ENCODE assay signal across 9 mouse cellular contexts in the genomic region with DNA sequence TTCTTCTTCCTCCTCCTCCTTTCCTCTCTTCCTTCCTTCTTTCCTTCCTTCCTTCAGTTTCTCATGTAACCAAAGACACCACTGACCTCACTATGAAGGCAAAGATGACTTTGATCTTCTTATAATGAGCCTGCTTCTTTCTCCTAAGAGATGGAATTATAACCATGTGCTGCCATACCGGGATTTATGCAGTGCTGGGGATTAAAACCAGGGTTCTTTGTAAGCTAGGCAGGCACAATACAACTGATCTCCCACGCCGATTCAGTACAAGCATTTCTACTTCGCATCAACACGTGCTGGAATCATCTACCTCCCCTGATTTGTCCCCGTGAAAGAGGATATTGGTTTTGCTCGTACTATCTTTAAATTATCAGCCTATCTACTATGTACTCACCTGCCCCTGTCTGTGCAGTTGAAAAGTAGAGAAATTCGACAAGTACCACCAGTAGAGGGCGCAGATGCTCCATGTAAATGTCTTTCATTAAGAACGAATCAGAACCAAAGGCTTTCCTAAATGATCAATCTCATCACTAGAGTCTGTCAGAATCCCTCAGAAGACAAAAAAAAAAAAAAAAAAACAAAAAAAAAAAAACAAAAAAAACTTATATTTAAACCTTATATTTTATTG.
DNase-seq lines count a peak whose midpoint lies in the region; ATAC-seq and TF ChIP-seq lines count a peak whose summit lies in the region.
"Had no signal": no experiment of that assay in that cellular context is flagged by ENCODE, and none has a peak within 500 bp of the region (broad histone marks: within the 10 kb centered on the region; RNA-seq: fewer than 3 reads in every experiment).

No protein-coding gene starts in this region.

- no peak overlapping the region for H3K27ac ChIP-seq in gastrocnemius, adult 2 months
- no peak overlapping the region for H3K27ac ChIP-seq in hindbrain, embryonic 11.5 days (ENCODE audit: low read depth, low read length)

- H3K4me1 ChIP-seq in hindbrain, embryonic 11.5 days (replicated peaks; ENCODE audit: control insufficient read depth, insufficient read depth, low read length), result no peaks in the 10 kb centered on the region

- intact Hi-C loops in gastrocnemius, adult 2 months (cut with DNase I), result loop anchor here (10.0 kb wide), 1 partner anchor 1341 kb away; no protein-coding TSS in a partner anchor
- intact Hi-C loops in gastrocnemius, postnatal 36 days (cut with DNase I), result loop anchor here (10.0 kb wide), 1 partner anchor 1211 kb away; a partner anchor contains a TSS

- DNase-seq in gastrocnemius, adult 2 months, result peak; percentile 40
- DNase-seq in gastrocnemius, postnatal 36 days, result no peak
- DNase-seq in adrenal gland, adult 8-10 months, result peak; percentile 8
- DNase-seq in embryo, embryonic 11.5 days (ENCODE audit: low read depth, low spot score), result peak; percentile 61
- DNase-seq in hindbrain, embryonic 11.5 days (ENCODE audit: low spot score), result peak; percentile 84
- DNase-seq in layer of hippocampus, postnatal 14 days (ENCODE audit: low spot score in 2 of 2), result peak; percentile 71 to 83
- peak; percentile 38 to 48 for DNase-seq in right cerebral cortex, postnatal 36 days (ENCODE audit: low spot score in 2 of 2)

- ATAC-seq in hindbrain, embryonic 11.5 days (ENCODE audit: low FRiP score), result peak; percentile 64
- peak; percentile 75 for ATAC-seq in megakaryocyte progenitor cell, adult 5-6 weeks (replicated peaks; ENCODE audit: poor library complexity)

- no peaks in the 10 kb centered on the region for H3K27me3 ChIP-seq in hindbrain, embryonic 11.5 days (ENCODE audit: control insufficient read depth, insufficient read depth, low read length)

- WGBS in hindbrain, embryonic 11.5 days, result 21% methylated on average over 10 of the region's 10 CpGs

- peak; percentile 65 for TF ChIP-seq CTCF in gastrocnemius, adult 2 months (IDR thresholded peaks at IDR 0.05)

- no peak overlapping the region for H3K4me3 ChIP-seq in gastrocnemius, adult 2 months
- H3K4me3 ChIP-seq in hindbrain, embryonic 11.5 days (ENCODE audit: low read depth, low read length), result no peak overlapping the region

- no peaks in the 10 kb centered on the region for H3K9me3 ChIP-seq in hindbrain, embryonic 11.5 days (ENCODE audit: control insufficient read depth, low read length)
- H3K9me3 ChIP-seq: G1E had no signal

- no peak overlapping the region for H3K9ac ChIP-seq in hindbrain, embryonic 11.5 days (ENCODE audit: low read depth, low read length)

- no peak overlapping the region for H3K4me2 ChIP-seq in hindbrain, embryonic 11.5 days (replicated peaks; ENCODE audit: low read depth, low read length)

- H3K36me3 ChIP-seq in hindbrain, embryonic 11.5 days (ENCODE audit: control insufficient read depth, insufficient read depth, low read length), result no peaks in the 10 kb centered on the region
- H3K36me3 ChIP-seq: G1E had no signal

Comparison
In these comparisons a context has a peak if more than half of its experiments do, and no peak if none do; other contexts are left out.
1. DNase-seq: peak in gastrocnemius, adult 2 months (single experiment), adrenal gland, adult 8-10 months (single experiment), embryo, embryonic 11.5 days (single experiment), hindbrain, embryonic 11.5 days (single experiment), layer of hippocampus, postnatal 14 days (2 of 2) and right cerebral cortex, postnatal 36 days (2 of 2); none in gastrocnemius, postnatal 36 days (0 of 2).